Mouse (Mus musculus) R1 (cell line): ENCODE measurements at regions not wholly inside any gene's neighbourhood (a gene's known extent, or its start where the extent isn't known, plus 50 kb on each side); places are given as distances from the start of the nearest gene placed in this dataset.

Experiments
- DNase-seq: peaks from one replicate; pipeline ENCODE4 v3.0.0-alpha.2; 2018; ENCODE audit warnings: low read depth, low spot score

DNA sequence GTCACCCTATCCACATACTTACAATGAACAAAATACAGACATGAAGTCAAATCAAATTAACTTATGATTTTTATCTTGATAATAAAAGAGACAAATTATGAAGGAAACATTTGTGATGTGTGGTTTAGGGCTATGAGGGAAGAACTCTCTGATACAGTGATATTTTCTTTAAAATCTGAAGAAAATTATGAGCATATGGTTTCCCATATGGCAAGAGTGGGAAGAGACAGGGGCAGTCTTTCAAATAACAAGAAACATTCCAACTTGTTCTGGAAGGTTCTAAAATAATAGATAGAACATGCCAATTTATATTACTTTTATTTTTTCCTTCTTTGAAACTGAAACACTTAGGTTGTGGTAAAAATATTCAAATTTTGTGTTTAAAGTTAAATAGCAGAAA is 1585.3 kb upstream of the B3galt2 start:
- no peak for DNase-seq
